26 mouse cellular contexts compared by ENCODE assay signal in genomic region chr10:53432794-53433193, GRCm38 (mm10).
"Had no signal": no experiment of that assay in that cellular context is flagged by ENCODE, and none has a peak within 500 bp of the region (broad histone marks: within the 10 kb centered on the region; RNA-seq: fewer than 3 reads in every experiment).

No protein-coding gene starts in this region.

- H3K9me3 ChIP-seq: embryonic facial prominence, embryonic 10.5 days; embryonic facial prominence, embryonic 12.5 days; embryonic facial prominence, embryonic 13.5 days; embryonic facial prominence, embryonic 15.5 days; forebrain, embryonic 10.5 days; forebrain, embryonic 12.5 days; forebrain, embryonic 13.5 days; forebrain, embryonic 15.5 days; heart, embryonic 10.5 days had no signal

- H3K27me3 ChIP-seq: embryonic facial prominence, embryonic 12.5 days; embryonic facial prominence, embryonic 13.5 days; embryonic facial prominence, embryonic 15.5 days; forebrain, embryonic 13.5 days; forebrain, embryonic 15.5 days had no signal

- H3K9ac ChIP-seq: embryonic facial prominence, embryonic 12.5 days; embryonic facial prominence, embryonic 13.5 days; embryonic facial prominence, embryonic 15.5 days; forebrain, embryonic 12.5 days; forebrain, embryonic 13.5 days; forebrain, embryonic 15.5 days; forebrain, postnatal 0 days had no signal

- H3K4me3 ChIP-seq: embryonic facial prominence, embryonic 10.5 days; embryonic facial prominence, embryonic 12.5 days; embryonic facial prominence, embryonic 13.5 days; embryonic facial prominence, embryonic 15.5 days; erythroblast, embryonic 14.5 days; forebrain, embryonic 10.5 days; forebrain, embryonic 12.5 days; forebrain, embryonic 13.5 days; forebrain, embryonic 15.5 days; gastrocnemius, adult 2 months; heart, adult 2 months; heart, embryonic 10.5 days had no signal

- H3K36me3 ChIP-seq: embryonic facial prominence, embryonic 10.5 days; embryonic facial prominence, embryonic 12.5 days; embryonic facial prominence, embryonic 13.5 days; embryonic facial prominence, embryonic 15.5 days; forebrain, embryonic 10.5 days; forebrain, embryonic 12.5 days; forebrain, embryonic 15.5 days; heart, embryonic 10.5 days had no signal

- H3K27ac ChIP-seq: embryonic facial prominence, embryonic 10.5 days; embryonic facial prominence, embryonic 12.5 days; embryonic facial prominence, embryonic 13.5 days; embryonic facial prominence, embryonic 15.5 days; forebrain, embryonic 10.5 days; forebrain, embryonic 12.5 days; forebrain, embryonic 13.5 days; forebrain, embryonic 15.5 days; gastrocnemius, adult 2 months; heart, adult 2 months; heart, embryonic 10.5 days had no signal

- DNase-seq: cerebellum, adult 8-10 months; cerebellum, adult 9-10 months; cerebellum, adult 9-11 months; cerebellum, postnatal 10 days; cerebellum, postnatal 14 days; cerebellum, postnatal 25 days; cerebellum, postnatal 36 days; embryo, embryonic 11 days; forebrain, postnatal 0 days; gastrocnemius, adult 2 months; gastrocnemius, postnatal 10 days; gastrocnemius, postnatal 14 days; gastrocnemius, postnatal 25 days; gastrocnemius, postnatal 36 days; heart, adult 18-20 months; heart, adult 2 months had no signal
